Mouse (Mus musculus): Measurements from ENCODE around the gene Elmsan1. TPM values are rescaled to one million over a fixed set of nuclear protein-coding genes. Genes with fewer than 3 reads are reported as not detected.

Gene Elmsan1
- polyA plus RNA-seq, 1 experiment from 2014 or later = 2.8 TPM

DNA sequence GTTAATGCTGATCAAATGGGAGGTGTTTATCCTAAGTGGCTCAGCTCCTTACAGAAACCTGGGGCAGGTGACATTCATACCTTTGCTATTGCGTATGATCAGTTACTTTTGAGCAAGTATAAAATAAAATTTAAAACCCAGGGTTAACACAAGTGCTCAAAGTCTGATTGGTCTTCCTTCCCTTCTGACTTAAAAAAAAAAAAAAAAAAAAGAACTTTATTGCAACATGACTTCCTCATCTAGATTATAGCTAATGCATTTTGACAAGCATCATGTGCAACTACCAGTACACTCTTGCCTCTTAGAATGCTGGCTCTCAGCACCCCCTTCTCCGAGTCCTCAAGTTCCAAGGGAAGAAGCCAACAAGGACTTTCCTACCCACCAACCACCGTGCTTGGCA, 46.5 kb downstream of the Elmsan1 start:
- no peak for TF ChIP-seq EP300 (IDR thresholded peaks at IDR 0.05; ENCODE audit: low read depth)
- TF ChIP-seq CTCF (IDR thresholded peaks at IDR 0.05; ENCODE audit: low read depth) = no peak
- H3K4me2 ChIP-seq (ENCODE audit: low read depth, low read length) = no peak overlapping the region
- DNase-seq (no peak), ATAC-seq (no peak)
- no peak overlapping the region for H3K4me3 ChIP-seq (ENCODE audit: low read depth, low read length)
- H3K9ac ChIP-seq (replicated peaks) = no peak overlapping the region
- H3K9me3 ChIP-seq (ENCODE audit: low read length) = no peaks in the 10 kb centered on the region
- H3K36me3 ChIP-seq (replicated peaks; ENCODE audit: insufficient read depth, low read length) = peaks cover 44% of the 10 kb centered on the region
- no peaks in the 10 kb centered on the region for H3K27me3 ChIP-seq (ENCODE audit: insufficient read depth, low read length)
- H3K27ac ChIP-seq (ENCODE audit: low read depth) = no peak overlapping the region
- 87% methylated on average over 3 of the region's 3 CpGs for WGBS (ENCODE audit: insufficient replicate concordance)
- H3K4me1 ChIP-seq (ENCODE audit: insufficient read depth) = peaks cover 49% of the 10 kb centered on the region

DNA sequence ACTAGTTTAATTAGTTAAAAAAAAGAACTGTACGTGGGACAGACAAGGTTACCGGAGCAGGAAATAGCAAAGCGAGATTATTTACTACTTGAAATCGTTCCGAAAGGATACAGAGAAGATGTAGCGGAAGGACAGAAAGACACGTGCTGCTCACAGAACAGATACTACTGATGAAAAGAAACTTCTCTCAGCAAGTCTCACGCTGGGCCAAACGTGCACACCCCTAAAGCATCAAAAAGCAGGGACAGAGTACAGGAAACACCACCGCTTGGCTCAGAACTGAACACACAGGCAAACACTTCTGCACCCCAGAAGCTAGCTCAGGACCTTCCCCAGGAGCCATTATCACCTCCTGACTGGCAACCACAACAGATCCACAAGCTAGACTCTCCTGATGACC, 48.1 kb downstream of the Elmsan1 start:
- ATAC-seq = no peak
- no peak for TF ChIP-seq EP300 (IDR thresholded peaks at IDR 0.05; ENCODE audit: low read depth)
- TF ChIP-seq CTCF (IDR thresholded peaks at IDR 0.05; ENCODE audit: low read depth) = no peak
- H3K4me1 ChIP-seq (ENCODE audit: insufficient read depth) = peaks cover 34% of the 10 kb centered on the region
- peaks cover 52% of the 10 kb centered on the region for H3K36me3 ChIP-seq (replicated peaks; ENCODE audit: insufficient read depth, low read length)
- 81% methylated on average over 10 of the region's 10 CpGs for WGBS (ENCODE audit: insufficient replicate concordance)
- no peak overlapping the region for H3K4me2 ChIP-seq (ENCODE audit: low read depth, low read length)
- no peak overlapping the region for H3K4me3 ChIP-seq (ENCODE audit: low read depth, low read length)
- no peaks in the 10 kb centered on the region for H3K27me3 ChIP-seq (ENCODE audit: insufficient read depth, low read length)
- no peak overlapping the region; the same call in 1 of the 2 replicates for H3K27ac ChIP-seq (ENCODE audit: low read depth)
- DNase-seq = no peak
- no peaks in the 10 kb centered on the region for H3K9me3 ChIP-seq (ENCODE audit: low read length)
- no peak overlapping the region for H3K9ac ChIP-seq (replicated peaks)

DNA sequence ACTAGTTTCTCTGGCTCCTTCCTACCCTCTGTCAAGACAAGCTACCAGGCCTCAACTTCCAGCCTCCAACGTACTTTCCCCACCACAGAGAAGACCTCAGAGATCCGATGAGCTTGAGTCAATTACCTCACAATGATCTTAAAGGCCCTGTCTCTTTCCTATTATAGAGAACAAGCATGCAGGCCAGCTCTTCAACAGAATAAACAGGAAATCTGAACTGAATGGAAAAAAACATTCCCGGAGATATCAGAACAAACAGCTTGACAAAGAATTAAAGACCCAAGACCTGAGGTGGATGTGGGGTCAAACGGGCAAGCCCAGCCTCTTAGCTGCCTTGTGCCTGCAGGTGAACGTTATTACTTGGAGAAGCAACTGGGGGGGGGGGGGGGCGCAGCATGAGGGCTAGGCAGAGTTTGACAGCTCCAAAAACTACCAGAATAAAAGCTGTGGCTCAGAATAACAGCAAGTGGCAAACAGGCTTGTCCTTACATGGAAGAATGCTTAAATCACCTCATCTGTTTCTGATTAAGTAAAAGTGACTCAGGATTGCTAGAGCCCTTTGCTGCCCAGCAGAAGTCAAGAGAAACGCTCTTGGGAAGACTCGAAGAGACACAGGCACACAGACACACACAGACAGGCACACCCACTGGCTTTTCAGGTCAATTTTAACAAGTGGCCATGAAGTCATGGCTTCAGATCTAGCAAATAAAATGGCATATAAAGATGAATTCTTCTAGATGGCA, 52.9 kb downstream of the Elmsan1 start:
- TF ChIP-seq CTCF (IDR thresholded peaks at IDR 0.05; ENCODE audit: low read depth) (no peak), EP300 (IDR thresholded peaks at IDR 0.05; ENCODE audit: low read depth) (no peak)
- Histone ChIP-seq H3K27ac (ENCODE audit: low read depth) (peak overlapping the region; percentile 39; the same call in 1 of the 2 replicates), H3K4me1 (ENCODE audit: insufficient read depth) (peaks cover 15% of the 10 kb centered on the region), H3K9ac (replicated peaks) (no peak overlapping the region), H3K4me2 (ENCODE audit: low read depth, low read length) (no peak overlapping the region), H3K9me3 (ENCODE audit: low read length) (no peaks in the 10 kb centered on the region), H3K4me3 (ENCODE audit: low read depth, low read length) (no peak overlapping the region), H3K36me3 (replicated peaks; ENCODE audit: insufficient read depth, low read length) (peaks cover 42% of the 10 kb centered on the region), H3K27me3 (ENCODE audit: insufficient read depth, low read length) (no peaks in the 10 kb centered on the region)
- WGBS (ENCODE audit: insufficient replicate concordance) = 59% methylated on average over 8 of the region's 8 CpGs
- DNase-seq (no peak), ATAC-seq (no peak)

DNA sequence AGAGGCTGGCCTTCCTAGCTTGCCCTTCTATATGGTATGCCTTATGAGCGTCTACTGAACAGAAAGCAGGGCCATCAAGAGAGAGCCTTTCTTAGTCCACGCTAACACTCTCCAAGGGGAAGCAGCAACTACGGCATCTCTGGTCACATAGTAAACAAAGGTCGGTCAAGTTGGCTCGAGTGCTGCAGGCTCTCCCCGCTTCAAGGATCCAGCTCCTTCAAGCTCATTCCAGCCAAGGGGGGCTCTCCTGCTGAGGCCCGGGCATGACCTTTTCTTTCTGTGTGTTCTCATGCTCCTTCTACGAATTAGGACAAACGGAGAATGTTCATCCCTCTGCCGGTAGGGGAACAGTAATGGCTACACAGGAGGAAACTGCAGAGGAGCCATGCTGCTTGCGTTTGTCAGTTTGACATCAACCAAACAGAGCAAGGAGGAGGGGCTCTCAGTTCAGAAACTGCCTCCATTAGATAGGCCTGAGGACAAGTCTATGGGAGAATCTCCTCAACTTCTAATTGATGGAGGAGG, 55.0 kb downstream of the Elmsan1 start:
- no peak overlapping the region for H3K4me3 ChIP-seq (ENCODE audit: low read depth, low read length)
- TF ChIP-seq EP300 (IDR thresholded peaks at IDR 0.05; ENCODE audit: low read depth) = no peak
- TF ChIP-seq CTCF (IDR thresholded peaks at IDR 0.05; ENCODE audit: low read depth) = no peak
- peaks cover 15% of the 10 kb centered on the region for H3K4me1 ChIP-seq (ENCODE audit: insufficient read depth)
- no peaks in the 10 kb centered on the region for H3K27me3 ChIP-seq (ENCODE audit: insufficient read depth, low read length)
- H3K9ac ChIP-seq (replicated peaks) = no peak overlapping the region
- no peak for ATAC-seq
- no peaks in the 10 kb centered on the region for H3K9me3 ChIP-seq (ENCODE audit: low read length)
- WGBS (ENCODE audit: insufficient replicate concordance) = 82% methylated on average over 11 of the region's 11 CpGs
- peaks cover 55% of the 10 kb centered on the region for H3K36me3 ChIP-seq (replicated peaks; ENCODE audit: insufficient read depth, low read length)
- H3K27ac ChIP-seq (ENCODE audit: low read depth) = peak overlapping the region; percentile 34; the same call in 1 of the 2 replicates
- DNase-seq = no peak
- H3K4me2 ChIP-seq (ENCODE audit: low read depth, low read length) = no peak overlapping the region

DNA sequence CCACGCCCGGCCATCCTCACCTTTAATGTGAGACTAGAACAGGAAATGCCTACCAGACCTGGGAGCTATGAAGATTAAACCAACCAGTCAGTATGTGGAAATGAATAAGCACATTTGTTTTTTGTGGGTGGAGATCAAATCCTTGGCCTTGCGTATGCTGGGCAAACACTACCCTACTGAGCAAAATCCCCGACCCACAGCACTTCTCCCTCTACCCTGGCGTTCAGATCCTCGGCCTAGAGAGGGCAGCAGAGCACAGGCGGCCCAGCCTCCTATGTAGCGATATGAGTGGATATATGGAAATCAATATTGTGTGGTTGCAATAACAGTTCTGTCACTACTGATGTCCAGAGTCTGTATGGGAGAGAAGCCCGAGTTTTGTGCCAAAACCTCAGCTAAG, 55.5 kb downstream of the Elmsan1 start:
- peak; percentile 74 for DNase-seq
- no peak overlapping the region for H3K27ac ChIP-seq (ENCODE audit: low read depth)
- 61% methylated on average over 9 of the region's 9 CpGs for WGBS (ENCODE audit: insufficient replicate concordance)
- peak; percentile 68 for ATAC-seq
- no peak overlapping the region for H3K9ac ChIP-seq (replicated peaks)
- TF ChIP-seq EP300 (IDR thresholded peaks at IDR 0.05; ENCODE audit: low read depth) (no peak), CTCF (IDR thresholded peaks at IDR 0.05; ENCODE audit: low read depth) (peak; percentile 89)
- H3K4me3 ChIP-seq (ENCODE audit: low read depth, low read length) = no peak overlapping the region
- no peak overlapping the region for H3K4me2 ChIP-seq (ENCODE audit: low read depth, low read length)
- H3K27me3 ChIP-seq (ENCODE audit: insufficient read depth, low read length) = no peaks in the 10 kb centered on the region
- no peaks in the 10 kb centered on the region for H3K9me3 ChIP-seq (ENCODE audit: low read length)
- peaks cover 60% of the 10 kb centered on the region for H3K36me3 ChIP-seq (replicated peaks; ENCODE audit: insufficient read depth, low read length)
- peaks cover 15% of the 10 kb centered on the region for H3K4me1 ChIP-seq (ENCODE audit: insufficient read depth)

DNA sequence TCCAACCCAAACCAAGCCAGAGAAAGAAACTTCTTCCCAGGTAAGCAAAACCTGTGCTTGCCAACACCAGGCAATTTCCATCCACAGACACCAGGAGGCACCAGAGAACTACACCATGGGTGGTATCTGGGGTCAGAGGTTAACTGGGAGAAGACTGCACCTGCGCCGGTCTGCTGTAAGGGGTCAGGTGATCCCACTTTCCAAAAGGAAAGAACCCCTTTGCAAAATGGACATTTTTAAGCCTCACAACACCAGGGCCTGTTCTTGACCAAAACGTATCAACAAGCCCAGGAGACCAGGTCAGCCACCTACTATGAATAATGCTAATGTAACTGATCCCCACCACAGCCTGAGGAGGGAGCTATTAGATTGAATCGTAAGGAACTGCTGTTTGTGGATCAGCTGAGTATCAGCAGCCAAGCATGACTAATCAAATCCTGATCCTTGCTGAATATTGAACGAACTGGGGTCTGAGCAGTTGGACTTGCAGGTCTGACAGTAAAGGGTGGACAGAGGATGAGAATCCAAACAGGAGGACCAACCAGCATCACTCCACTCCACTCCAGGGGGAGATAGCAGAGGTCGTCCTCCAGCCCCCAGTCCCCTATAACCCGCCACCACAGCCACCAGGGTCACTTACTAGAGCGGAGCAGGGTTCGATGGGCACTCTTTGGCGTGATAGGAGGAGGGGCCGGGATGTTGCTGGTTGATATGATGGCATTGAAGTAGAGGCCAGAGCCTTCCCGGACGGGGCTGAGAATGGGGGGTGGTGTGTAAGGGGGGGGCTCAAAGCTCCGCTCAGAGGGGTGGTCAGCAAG, 56.9 kb downstream of the Elmsan1 start:
- Histone ChIP-seq H3K4me1 (ENCODE audit: insufficient read depth) (peaks cover 15% of the 10 kb centered on the region), H3K27me3 (ENCODE audit: insufficient read depth, low read length) (no peaks in the 10 kb centered on the region), H3K4me2 (ENCODE audit: low read depth, low read length) (peak overlapping the region; percentile 1; the same call in 1 of the 2 replicates), H3K9me3 (ENCODE audit: low read length) (no peaks in the 10 kb centered on the region), H3K9ac (replicated peaks) (0 out of 2 replicates have a peak overlapping the region, but pooled peaks have one; percentile 1), H3K4me3 (ENCODE audit: low read depth, low read length) (no peak overlapping the region), H3K36me3 (replicated peaks; ENCODE audit: insufficient read depth, low read length) (peaks cover 66% of the 10 kb centered on the region), H3K27ac (ENCODE audit: low read depth) (0 out of 2 replicates have a peak overlapping the region, but pooled peaks have one; percentile 41)
- no peak; the same call in none of the 2 replicates for TF ChIP-seq EP300 (IDR thresholded peaks at IDR 0.05; ENCODE audit: low read depth)
- peak; percentile 86 for TF ChIP-seq CTCF (IDR thresholded peaks at IDR 0.05; ENCODE audit: low read depth)
- ATAC-seq = peak; percentile 75
- WGBS (ENCODE audit: insufficient replicate concordance) = 80% methylated on average over 14 of the region's 14 CpGs
- peak; percentile 74 for DNase-seq
